Mouse (Mus musculus) heart, postnatal 0 days (tissue): ENCODE data around the gene Arid3a.

Experiments
- CTCF ChIP-seq: IDR thresholded peaks from 2 replicates; pipeline ENCODE4 v1.5.1; 2016; ENCODE audit warnings: antibody characterized with exemption, control low read depth, low read depth
- EP300 ChIP-seq: IDR thresholded peaks from 2 replicates; pipeline ENCODE4 v1.6.1; 2016; ENCODE audit warnings: antibody characterized with exemption, low read depth

DNA sequence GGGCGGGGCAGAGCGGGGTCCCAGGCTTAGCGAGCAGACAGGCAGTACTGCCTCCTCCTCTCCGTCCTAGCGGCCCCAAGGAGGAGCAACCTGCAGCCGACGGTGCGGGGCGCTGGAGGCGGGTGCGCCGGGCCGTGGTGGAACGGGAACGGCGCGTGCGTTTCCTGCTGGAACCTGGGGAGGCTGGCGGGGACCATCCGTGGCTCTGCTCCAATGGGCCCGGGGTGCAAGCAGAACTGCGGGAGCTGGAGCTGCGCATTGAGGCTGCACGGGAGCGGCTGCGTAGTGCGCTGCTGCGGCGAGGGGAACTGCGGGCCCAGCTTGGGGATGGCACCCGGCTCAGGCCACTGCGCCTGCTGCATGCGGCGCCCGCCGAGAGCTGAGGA lies 49.9 kb downstream of the Arid3a start:
- no peak for TF ChIP-seq CTCF
- no peak for TF ChIP-seq EP300
